Mouse (Mus musculus) liver, postnatal 0 days (tissue): ENCODE measurements around the gene Zscan20. TPM values are rescaled to one million over a fixed set of nuclear protein-coding genes. Genes with fewer than 3 reads are reported as not detected.

ENCODE experiments used
- ATAC-seq: fragments of 200-750 bp; cut with Nextera tagmentation; 2 replicates; pipeline ENCODE4 v1.8.0; 2017; ENCODE audit warnings: mild to moderate bottlenecking, moderate library complexity
- DNase-seq: peaks from one replicate; pipeline ENCODE4 v3.0.0-alpha.2; 2016
- H3K27ac ChIP-seq: fragments of 300-500 bp; sonication (generic); 2 replicates; pipeline ENCODE4 v1.5.1; 2014; ENCODE audit warnings: antibody characterized with exemption, moderate library complexity, mild to moderate bottlenecking, low read depth
- H3K27me3 ChIP-seq: fragments of 300-500 bp; sonication (generic); 2 replicates; pipeline ENCODE4 v1.6.1; 2014; ENCODE audit warnings: low read length, control low read depth, mixed read lengths; ENCODE audit not compliant: insufficient read depth
- H3K36me3 ChIP-seq: fragments of 300-500 bp; sonication (generic); replicated peaks from 2 replicates; pipeline ENCODE4 v1.6.1; 2014; ENCODE audit warnings: mild to moderate bottlenecking, control low read depth, low read length, moderate library complexity, mixed read lengths; ENCODE audit not compliant: insufficient read depth
- H3K4me1 ChIP-seq: fragments of 300-500 bp; sonication (generic); 2 replicates; pipeline ENCODE4 v1.6.1; 2014; ENCODE audit warnings: antibody characterized with exemption, mild to moderate bottlenecking, control low read depth; ENCODE audit not compliant: insufficient read depth
- H3K4me2 ChIP-seq: fragments of 300-500 bp; sonication (generic); 2 replicates; pipeline ENCODE4 v1.6.1; 2014; ENCODE audit warnings: low read depth, mild to moderate bottlenecking, low read length, moderate library complexity, mixed read lengths
- H3K4me3 ChIP-seq: fragments of 300-500 bp; sonication (generic); 2 replicates; pipeline ENCODE4 v1.5.1; 2014; ENCODE audit warnings: low read depth, low read length
- H3K9ac ChIP-seq: fragments of 300-500 bp; sonication (generic); replicated peaks from 2 replicates; pipeline ENCODE4 v1.6.1; 2014; ENCODE audit warnings: mild to moderate bottlenecking, moderate library complexity
- H3K9me3 ChIP-seq: fragments of 300-500 bp; sonication (generic); 2 replicates; pipeline ENCODE4 v1.6.1; 2016; ENCODE audit warnings: mild to moderate bottlenecking, control low read depth, low read length, mixed read lengths
- CTCF ChIP-seq: sonication (generic); IDR thresholded peaks from 2 replicates; pipeline ENCODE4 v1.5.1; 2016; ENCODE audit warnings: antibody characterized with exemption, low read depth
- EP300 ChIP-seq: IDR thresholded peaks from 2 replicates; pipeline ENCODE4 v1.6.1; 2016; ENCODE audit warnings: antibody characterized with exemption, low read depth, mild to moderate bottlenecking
- WGBS: fragments of 180-500 bp; shearing (Covaris S2); extraction: QIAGEN DNeasy Blood & Tissue Kit; methylation state at CpG from one replicate; pipeline ENCODE4 v1.1.7; 2014; ENCODE audit not compliant: insufficient replicate concordance; 5-methylcytosine and 5-hydroxymethylcytosine counted together
- polyA plus RNA-seq: library from polyadenylated mRNA; unstranded; fragments of >200 nt; fragmentation: Nextera tagmentation; extraction: Ambion mirVana; gene quantifications from 2 replicates; pipeline ENCODE4 v1.2.1, GENCODE M21; 2015

The Zscan20 gene
- polyA plus RNA-seq, 1 experiment from 2014 or later, result 0.58 TPM

GRCm38 (mm10) chr4:128648567-128649255, 38.8 kb upstream of the Zscan20 start:
- no peaks in the 10 kb centered on the region for H3K27me3 ChIP-seq
- TF ChIP-seq CTCF (no peak), EP300 (no peak)
- WGBS, result 53% methylated on average over 8 of the region's 8 CpGs
- no peak overlapping the region for H3K4me3 ChIP-seq
- H3K4me2 ChIP-seq, result no peak overlapping the region
- no peaks in the 10 kb centered on the region for H3K9me3 ChIP-seq
- H3K9ac ChIP-seq, result no peak overlapping the region
- peak overlapping the region; percentile 39; the same call in 1 of the 2 replicates for H3K27ac ChIP-seq
- DNase-seq (no peak), ATAC-seq (peak; percentile 70)
- H3K4me1 ChIP-seq, result peaks cover 7% of the 10 kb centered on the region
- H3K36me3 ChIP-seq, result no peaks in the 10 kb centered on the region

GRCm38 (mm10) chr4:128646762-128647161, 36.9 kb upstream of the Zscan20 start:
- Histone ChIP-seq H3K27me3 (no peaks in the 10 kb centered on the region), H3K4me2 (no peak overlapping the region), H3K36me3 (no peaks in the 10 kb centered on the region), H3K9ac (no peak overlapping the region), H3K4me1 (peaks cover 7% of the 10 kb centered on the region), H3K4me3 (no peak overlapping the region), H3K27ac (no peak overlapping the region), H3K9me3 (no peaks in the 10 kb centered on the region)
- DNase-seq (no peak), ATAC-seq (no peak)
- 52% methylated on average over 7 of the region's 7 CpGs for WGBS
- TF ChIP-seq EP300, result no peak

- Histone ChIP-seq H3K27me3 (no peaks in the 10 kb centered on the region), H3K27ac (no peak overlapping the region), H3K4me1 (peaks cover 7% of the 10 kb centered on the region), H3K4me2 (no peak overlapping the region), H3K9me3 (no peaks in the 10 kb centered on the region), H3K36me3 (no peaks in the 10 kb centered on the region), H3K9ac (no peak overlapping the region), H3K4me3 (no peak overlapping the region)
- WGBS, result 77% methylated on average over 6 of the region's 6 CpGs
- TF ChIP-seq EP300, result no peak
- no peak for TF ChIP-seq CTCF
- DNase-seq, result no peak
- no peak for ATAC-seq
Observed at GRCm38 (mm10) chr4:128645896-128646295, 36.0 kb upstream of the Zscan20 start.

- no peak overlapping the region for H3K9ac ChIP-seq
- WGBS, result 40% methylated on average over 23 of the region's 23 CpGs
- ATAC-seq (no peak), DNase-seq (no peak)
- H3K4me2 ChIP-seq, result no peak overlapping the region
- no peaks in the 10 kb centered on the region for H3K27me3 ChIP-seq
- H3K27ac ChIP-seq, result no peak overlapping the region
- no peaks in the 10 kb centered on the region for H3K9me3 ChIP-seq
- H3K4me3 ChIP-seq, result no peak overlapping the region
- TF ChIP-seq EP300, result no peak
- no peak for TF ChIP-seq CTCF
- H3K36me3 ChIP-seq, result no peaks in the 10 kb centered on the region
- peaks cover 3% of the 10 kb centered on the region for H3K4me1 ChIP-seq
Observed at GRCm38 (mm10) chr4:128641766-128642717, 32.1 kb upstream of the Zscan20 start.

GRCm38 (mm10) chr4:128638265-128638923, 28.5 kb upstream of the Zscan20 start:
- H3K27me3 ChIP-seq, result no peaks in the 10 kb centered on the region
- H3K9ac ChIP-seq, result no peak overlapping the region
- no peak for TF ChIP-seq CTCF
- no peak for TF ChIP-seq EP300
- peaks cover 3% of the 10 kb centered on the region for H3K4me1 ChIP-seq
- no peak overlapping the region for H3K4me3 ChIP-seq
- WGBS, result 73% methylated on average over 18 of the region's 18 CpGs
- no peak overlapping the region for H3K4me2 ChIP-seq
- DNase-seq (no peak), ATAC-seq (no peak)
- no peaks in the 10 kb centered on the region for H3K36me3 ChIP-seq
- H3K9me3 ChIP-seq, result no peaks in the 10 kb centered on the region
- H3K27ac ChIP-seq, result no peak overlapping the region

GRCm38 (mm10) chr4:128637250-128637649, 27.4 kb upstream of the Zscan20 start:
- Histone ChIP-seq H3K9ac (no peak overlapping the region), H3K36me3 (no peaks in the 10 kb centered on the region), H3K4me1 (peaks cover 3% of the 10 kb centered on the region), H3K9me3 (no peaks in the 10 kb centered on the region), H3K4me3 (no peak overlapping the region), H3K27ac (no peak overlapping the region), H3K27me3 (no peaks in the 10 kb centered on the region), H3K4me2 (no peak overlapping the region)
- 27% methylated on average over 11 of the region's 11 CpGs for WGBS
- ATAC-seq (no peak; the same call in 1 of the 2 replicates), DNase-seq (no peak)
- TF ChIP-seq CTCF (no peak), EP300 (no peak)
